Mouse (Mus musculus) heart, postnatal 0 days (tissue): ENCODE measurements around the gene Hapln3.

Source experiments
- CTCF ChIP-seq: IDR thresholded peaks from 2 replicates; pipeline ENCODE4 v1.5.1; 2016; ENCODE audit warnings: antibody characterized with exemption, control low read depth, low read depth
- EP300 ChIP-seq: IDR thresholded peaks from 2 replicates; pipeline ENCODE4 v1.6.1; 2016; ENCODE audit warnings: antibody characterized with exemption, low read depth

DNA sequence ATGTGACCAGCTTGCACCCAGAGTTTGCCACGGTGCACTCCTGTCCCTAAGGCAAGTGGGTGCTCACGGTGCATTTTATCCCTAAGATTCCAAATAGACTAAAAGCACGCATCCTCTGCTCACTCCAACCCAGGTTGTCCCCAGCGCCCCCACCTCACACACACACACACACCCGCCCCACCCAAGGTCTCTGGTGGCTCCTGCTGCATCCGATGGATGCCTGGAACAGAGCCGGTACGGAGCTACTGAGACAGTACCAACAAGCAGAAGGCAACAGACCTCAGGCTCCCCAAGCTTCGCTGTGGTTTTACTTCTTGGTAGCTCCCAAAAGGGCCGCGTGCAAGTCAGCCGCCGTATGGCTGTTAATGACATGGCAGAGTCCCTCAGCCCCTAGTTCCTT, 433 bp downstream of the Hapln3 start:
- TF ChIP-seq CTCF (no peak), EP300 (no peak)
